Mouse (Mus musculus) lung, embryonic 14.5 days (tissue): ENCODE data around the gene Sh3bgrl3. TPM values are rescaled to one million over a fixed set of nuclear protein-coding genes. Genes with fewer than 3 reads are reported as not detected.
"Not testable (repeated sequence)": the region's sequence is repeated elsewhere in the genome, so short reads cannot be mapped to it uniquely, and the experiment has no call there.

Experiments used
- ATAC-seq: fragments of 200-750 bp; cut with Nextera tagmentation; 2 replicates; pipeline ENCODE4 v1.8.0; 2017; ENCODE audit warnings: mild to moderate bottlenecking, moderate TSS enrichment, moderate library complexity; ENCODE audit not compliant: insufficient read depth
- DNase-seq: peaks from one replicate; pipeline ENCODE4 v3.0.0-alpha.2; 2015
- H3K27ac ChIP-seq: fragments of 300-500 bp; sonication (generic); 2 replicates; pipeline ENCODE4 v1.5.1; 2014; ENCODE audit warnings: low read depth, mild to moderate bottlenecking, moderate library complexity
- H3K27me3 ChIP-seq: fragments of 300-500 bp; sonication (generic); 2 replicates; pipeline ENCODE4 v1.6.1; 2014; ENCODE audit warnings: low read length, control low read depth; ENCODE audit not compliant: insufficient read depth
- H3K36me3 ChIP-seq: fragments of 300-500 bp; sonication (generic); 2 replicates; pipeline ENCODE4 v1.6.1; 2014; ENCODE audit warnings: control low read depth; ENCODE audit not compliant: insufficient read depth
- H3K4me1 ChIP-seq: fragments of 300-500 bp; sonication (generic); 2 replicates; pipeline ENCODE4 v1.6.1; 2014; ENCODE audit warnings: antibody characterized with exemption, control low read depth; ENCODE audit not compliant: insufficient read depth
- H3K4me2 ChIP-seq: fragments of 300-500 bp; sonication (generic); 2 replicates; pipeline ENCODE4 v1.6.1; 2014; ENCODE audit warnings: mild to moderate bottlenecking
- H3K4me3 ChIP-seq: fragments of 300-500 bp; sonication (generic); 2 replicates; pipeline ENCODE4 v1.5.1; 2014; ENCODE audit warnings: low read depth, low read length
- H3K9ac ChIP-seq: fragments of 300-500 bp; sonication (generic); 2 replicates; pipeline ENCODE4 v1.6.1; 2014
- H3K9me3 ChIP-seq: fragments of 300-500 bp; sonication (generic); 2 replicates; pipeline ENCODE4 v1.6.1; 2016; ENCODE audit warnings: low read depth, low read length, control low read depth
- CTCF ChIP-seq: IDR thresholded peaks from 2 replicates; pipeline ENCODE4 v1.5.1; 2016; ENCODE audit warnings: antibody characterized with exemption, low read depth
- WGBS: fragments of 180-500 bp; shearing (Covaris S2); extraction: QIAGEN DNeasy Blood & Tissue Kit; methylation state at CpG from one replicate; pipeline ENCODE4 v1.1.7; 2014; 5-methylcytosine and 5-hydroxymethylcytosine counted together
- polyA plus RNA-seq: library from polyadenylated mRNA; unstranded; fragments of >200 nt; fragmentation: Nextera tagmentation; extraction: Ambion mirVana; gene quantifications from 2 replicates; pipeline ENCODE4 v1.2.1, GENCODE M21; 2014

The Sh3bgrl3 gene
- polyA plus RNA-seq, 1 experiment from 2014 or later, result 400 TPM

- Histone ChIP-seq H3K9me3 (no peaks in the 10 kb centered on the region), H3K9ac (no peak overlapping the region), H3K4me2 (no peak overlapping the region), H3K27me3 (no peaks in the 10 kb centered on the region), H3K27ac (no peak overlapping the region), H3K4me3 (no peak overlapping the region), H3K36me3 (peaks cover 33% of the 10 kb centered on the region; the same call in 1 of the 2 replicates), H3K4me1 (no peaks in the 10 kb centered on the region)
- TF ChIP-seq CTCF, result no peak
- DNase-seq (no peak), ATAC-seq (no peak)
- 90% methylated on average over 4 of the region's 4 CpGs for WGBS
These were observed 20.8 kb upstream of the Sh3bgrl3 start for GRCm38 (mm10) chr4:134149389-134149788.

- H3K4me2 ChIP-seq, H3K27me3 ChIP-seq, ATAC-seq, H3K4me1 ChIP-seq, H3K27ac ChIP-seq, H3K4me3 ChIP-seq, H3K9ac ChIP-seq, DNase-seq, H3K9me3 ChIP-seq: not testable (repeated sequence)
- H3K36me3 ChIP-seq, result peaks cover 14% of the 10 kb centered on the region; the same call in 1 of the 2 replicates
- 93% methylated on average over 5 of the region's 5 CpGs for WGBS
These were observed 15.7 kb upstream of the Sh3bgrl3 start for GRCm38 (mm10) chr4:134144297-134144696.

GRCm38 (mm10) chr4:134138857-134139256 is 10.3 kb upstream of the Sh3bgrl3 start:
- Histone ChIP-seq H3K9ac (no peak overlapping the region), H3K9me3 (no peaks in the 10 kb centered on the region), H3K4me1 (no peaks in the 10 kb centered on the region), H3K4me3 (no peak overlapping the region), H3K36me3 (0 out of 2 replicates have a peak, but pooled peaks cover 4% of the 10 kb centered on the region), H3K27ac (no peak overlapping the region), H3K4me2 (no peak overlapping the region), H3K27me3 (no peaks in the 10 kb centered on the region)
- WGBS, result 78% methylated on average over 2 of the region's 2 CpGs
- DNase-seq (no peak), ATAC-seq (no peak)
- no peak for TF ChIP-seq CTCF

- H3K36me3 ChIP-seq, result peaks cover 7% of the 10 kb centered on the region; the same call in 1 of the 2 replicates
- no peaks in the 10 kb centered on the region for H3K9me3 ChIP-seq
- no peak for ATAC-seq
- 39% methylated on average over 3 of the region's 3 CpGs for WGBS
- no peak overlapping the region for H3K4me2 ChIP-seq
- H3K27me3 ChIP-seq, result no peaks in the 10 kb centered on the region
- H3K27ac ChIP-seq, result no peak overlapping the region
- H3K4me3 ChIP-seq, result no peak overlapping the region
- no peaks in the 10 kb centered on the region for H3K4me1 ChIP-seq
- no peak overlapping the region for H3K9ac ChIP-seq
- DNase-seq, result no peak
- no peak for TF ChIP-seq CTCF
These were observed 7.8 kb upstream of the Sh3bgrl3 start for GRCm38 (mm10) chr4:134136280-134136926.

- H3K4me3 ChIP-seq, result no peak overlapping the region
- ATAC-seq, result no peak
- no peak overlapping the region for H3K4me2 ChIP-seq
- no peak for TF ChIP-seq CTCF
- no peak overlapping the region for H3K9ac ChIP-seq
- no peaks in the 10 kb centered on the region for H3K27me3 ChIP-seq
- H3K9me3 ChIP-seq, result no peaks in the 10 kb centered on the region
- no peak for DNase-seq
- H3K36me3 ChIP-seq, result peaks cover 17% of the 10 kb centered on the region; the same call in 1 of the 2 replicates
- no peak overlapping the region for H3K27ac ChIP-seq
- H3K4me1 ChIP-seq, result no peaks in the 10 kb centered on the region; the same call in 1 of the 2 replicates
- 62% methylated on average over 8 of the region's 8 CpGs for WGBS
These were observed 4.0 kb upstream of the Sh3bgrl3 start for GRCm38 (mm10) chr4:134132519-134133095.

- 59% methylated on average over 3 of the region's 3 CpGs for WGBS
- peaks cover 13% of the 10 kb centered on the region; the same call in 1 of the 2 replicates for H3K36me3 ChIP-seq
- no peak overlapping the region for H3K27ac ChIP-seq
- H3K4me1 ChIP-seq, result peaks cover 3% of the 10 kb centered on the region; the same call in 1 of the 2 replicates
- no peak overlapping the region for H3K4me2 ChIP-seq
- DNase-seq, result no peak
- no peaks in the 10 kb centered on the region for H3K9me3 ChIP-seq
- ATAC-seq, result no peak
- no peak for TF ChIP-seq CTCF
- H3K27me3 ChIP-seq, result no peaks in the 10 kb centered on the region
- no peak overlapping the region for H3K9ac ChIP-seq
- no peak overlapping the region for H3K4me3 ChIP-seq
These were observed 3.5 kb upstream of the Sh3bgrl3 start for GRCm38 (mm10) chr4:134132117-134132516.

GRCm38 (mm10) chr4:134129482-134129881 is 893 bp upstream of the Sh3bgrl3 start:
- no peak for TF ChIP-seq CTCF
- Histone ChIP-seq H3K36me3 (peaks cover 22% of the 10 kb centered on the region; the same call in 1 of the 2 replicates), H3K27ac (peak overlapping the region; percentile 93), H3K4me2 (peak overlapping the region; percentile 84), H3K9ac (peak overlapping the region; percentile 72), H3K9me3 (no peaks in the 10 kb centered on the region), H3K27me3 (no peaks in the 10 kb centered on the region), H3K4me3 (peak overlapping the region; percentile 68), H3K4me1 (peaks cover 4% of the 10 kb centered on the region; the same call in 1 of the 2 replicates)
- DNase-seq, result no peak
- WGBS, result 36% methylated on average over 6 of the region's 6 CpGs
- ATAC-seq, result no peak
